Mouse (Mus musculus): ENCODE results near the gene Cdc14a. TPM values are rescaled to one million over a fixed set of nuclear protein-coding genes. Genes with fewer than 3 reads are reported as not detected.

Gene Cdc14a
- polyA plus RNA-seq, 1 experiment from 2014 or later = 8.7 TPM

DNA sequence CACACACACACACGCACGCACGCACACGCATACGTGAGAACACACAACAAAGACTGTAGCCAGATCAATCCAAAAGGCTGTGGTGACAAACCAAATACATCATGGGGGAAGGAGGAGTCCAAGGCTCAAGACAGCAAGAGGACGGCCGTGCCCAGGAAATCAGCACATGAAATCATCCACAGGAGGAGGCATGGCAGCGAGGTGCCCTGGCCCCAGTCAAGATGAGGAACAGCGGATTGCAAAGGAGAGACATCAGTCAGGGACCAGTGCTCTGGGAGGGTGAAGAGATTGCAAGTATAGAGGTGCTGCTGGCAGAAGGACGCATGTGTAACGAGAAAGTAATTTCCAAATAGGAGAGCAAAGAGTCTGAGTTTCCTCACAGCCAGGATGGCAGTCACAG is 22.4 kb downstream of the Cdc14a start:
- H3K4me3 ChIP-seq (replicated peaks; ENCODE audit: low read length) = no peak overlapping the region
- ATAC-seq (ENCODE audit: insufficient read depth, low FRiP score) = no peak
- no peak overlapping the region for H3K4me2 ChIP-seq (ENCODE audit: low read depth, low read length)
- no peaks in the 10 kb centered on the region for H3K9me3 ChIP-seq (replicated peaks; ENCODE audit: control insufficient read depth, low read length)
- no peak overlapping the region for H3K9ac ChIP-seq (ENCODE audit: low read length)
- H3K4me1 ChIP-seq (ENCODE audit: control insufficient read depth, insufficient read depth, low read length) = no peaks in the 10 kb centered on the region; the same call in 1 of the 2 replicates
- 89% methylated on average over 11 of the region's 11 CpGs for WGBS
- no peak overlapping the region for H3K27ac ChIP-seq (ENCODE audit: low read length)
- H3K27me3 ChIP-seq (ENCODE audit: control insufficient read depth, insufficient read depth, low read length) = no peaks in the 10 kb centered on the region
- H3K36me3 ChIP-seq (ENCODE audit: control insufficient read depth, insufficient read depth, low read length) = no peaks in the 10 kb centered on the region

DNA sequence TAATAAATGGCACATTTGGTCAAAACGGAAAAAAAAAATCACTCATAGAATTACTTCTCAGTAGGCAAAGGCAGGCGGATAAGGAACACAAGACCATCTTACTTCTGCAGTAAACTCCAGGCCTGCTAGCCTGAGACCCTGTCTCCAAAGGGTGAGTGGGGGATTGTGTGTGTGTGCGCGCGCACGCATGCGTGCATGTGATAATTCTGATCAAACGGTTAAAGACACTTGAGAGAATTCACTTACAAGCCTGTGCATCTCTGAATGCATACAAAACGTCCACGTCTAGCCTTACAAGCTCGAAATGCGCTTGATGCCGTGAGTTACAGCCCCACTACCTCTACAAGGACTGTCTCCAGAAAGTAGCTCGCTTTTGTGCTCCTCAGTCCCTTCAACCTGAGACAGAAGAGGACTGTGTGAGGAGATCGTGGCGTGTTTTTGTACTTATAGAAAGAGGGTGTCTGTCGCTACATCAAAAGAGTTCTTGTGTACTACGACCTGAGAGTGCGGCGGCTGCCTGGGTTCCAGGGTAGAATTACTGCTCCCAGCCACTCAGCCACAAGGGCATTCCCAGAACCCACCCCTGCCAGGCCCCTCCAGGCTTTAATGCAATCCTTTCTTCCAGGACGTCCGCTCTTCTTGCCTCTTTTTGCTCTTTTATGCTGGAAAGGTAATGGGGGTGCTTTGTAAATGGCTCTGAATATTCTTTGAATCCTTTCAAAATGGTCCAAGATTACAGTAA is 24.3 kb downstream of the Cdc14a start:
- H3K27ac ChIP-seq (ENCODE audit: low read length) = no peak overlapping the region
- no peak for ATAC-seq (ENCODE audit: insufficient read depth, low FRiP score)
- H3K4me2 ChIP-seq (ENCODE audit: low read depth, low read length) = no peak overlapping the region
- no peaks in the 10 kb centered on the region for H3K9me3 ChIP-seq (replicated peaks; ENCODE audit: control insufficient read depth, low read length)
- WGBS = 80% methylated on average over 22 of the region's 22 CpGs
- H3K4me1 ChIP-seq (ENCODE audit: control insufficient read depth, insufficient read depth, low read length) = peaks cover 5% of the 10 kb centered on the region; the same call in 1 of the 2 replicates
- H3K36me3 ChIP-seq (ENCODE audit: control insufficient read depth, insufficient read depth, low read length) = no peaks in the 10 kb centered on the region
- no peak overlapping the region for H3K9ac ChIP-seq (ENCODE audit: low read length)
- H3K27me3 ChIP-seq (ENCODE audit: control insufficient read depth, insufficient read depth, low read length) = no peaks in the 10 kb centered on the region
- no peak overlapping the region for H3K4me3 ChIP-seq (replicated peaks; ENCODE audit: low read length)

GRCm38 (mm10) chr3:116398543-116398942 is 25.3 kb downstream of the Cdc14a start:
- H3K36me3 ChIP-seq (ENCODE audit: control insufficient read depth, insufficient read depth, low read length) = no peaks in the 10 kb centered on the region
- no peak overlapping the region for H3K4me3 ChIP-seq (replicated peaks; ENCODE audit: low read length)
- WGBS = 75% methylated on average over 10 of the region's 10 CpGs
- peaks cover 6% of the 10 kb centered on the region; the same call in 1 of the 2 replicates for H3K4me1 ChIP-seq (ENCODE audit: control insufficient read depth, insufficient read depth, low read length)
- H3K27me3 ChIP-seq (ENCODE audit: control insufficient read depth, insufficient read depth, low read length) = no peaks in the 10 kb centered on the region
- H3K27ac ChIP-seq (ENCODE audit: low read length) = no peak overlapping the region
- ATAC-seq (ENCODE audit: insufficient read depth, low FRiP score) = no peak
- H3K9ac ChIP-seq (ENCODE audit: low read length) = no peak overlapping the region
- H3K9me3 ChIP-seq (replicated peaks; ENCODE audit: control insufficient read depth, low read length) = no peaks in the 10 kb centered on the region
- no peak overlapping the region for H3K4me2 ChIP-seq (ENCODE audit: low read depth, low read length)

- Histone ChIP-seq H3K27ac (ENCODE audit: low read length) (no peak overlapping the region), H3K36me3 (ENCODE audit: control insufficient read depth, insufficient read depth, low read length) (no peaks in the 10 kb centered on the region), H3K4me3 (replicated peaks; ENCODE audit: low read length) (no peak overlapping the region), H3K27me3 (ENCODE audit: control insufficient read depth, insufficient read depth, low read length) (no peaks in the 10 kb centered on the region), H3K9me3 (replicated peaks; ENCODE audit: control insufficient read depth, low read length) (no peaks in the 10 kb centered on the region), H3K4me1 (ENCODE audit: control insufficient read depth, insufficient read depth, low read length) (peaks cover 6% of the 10 kb centered on the region; the same call in 1 of the 2 replicates), H3K9ac (ENCODE audit: low read length) (no peak overlapping the region), H3K4me2 (ENCODE audit: low read depth, low read length) (no peak overlapping the region)
- WGBS = 80% methylated on average over 7 of the region's 7 CpGs
- no peak for ATAC-seq (ENCODE audit: insufficient read depth, low FRiP score)
Observed at GRCm38 (mm10) chr3:116397976-116398375, 25.9 kb downstream of the Cdc14a start.

- no peak for ATAC-seq (ENCODE audit: insufficient read depth, low FRiP score)
- 86% methylated on average over 6 of the region's 6 CpGs for WGBS
- no peaks in the 10 kb centered on the region for H3K9me3 ChIP-seq (replicated peaks; ENCODE audit: control insufficient read depth, low read length)
Observed at GRCm38 (mm10) chr3:116397341-116397740, 26.5 kb downstream of the Cdc14a start.

DNA sequence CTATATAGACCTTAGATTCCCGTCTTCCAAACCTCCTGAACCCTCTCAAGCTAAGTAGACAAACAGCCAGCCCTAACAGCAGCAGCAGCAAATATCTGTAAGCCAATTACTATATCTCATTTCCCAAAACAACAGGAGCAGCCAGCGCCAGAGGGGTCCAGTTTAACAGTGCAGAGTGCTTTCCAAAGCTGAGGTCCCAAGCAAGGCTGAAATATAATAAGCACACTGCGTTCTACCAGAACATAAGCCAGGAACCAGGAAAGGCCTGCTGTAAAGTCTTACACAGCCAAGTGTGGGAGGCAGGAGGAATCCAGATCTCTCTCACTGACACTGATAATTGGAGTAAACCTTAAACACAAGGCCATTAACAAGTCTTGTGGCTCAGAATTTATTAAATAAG is 27.3 kb downstream of the Cdc14a start:
- H3K36me3 ChIP-seq (ENCODE audit: control insufficient read depth, insufficient read depth, low read length) = no peaks in the 10 kb centered on the region
- H3K4me1 ChIP-seq (ENCODE audit: control insufficient read depth, insufficient read depth, low read length) = peaks cover 6% of the 10 kb centered on the region; the same call in 1 of the 2 replicates
- 55% methylated on average over 3 of the region's 3 CpGs for WGBS
- no peaks in the 10 kb centered on the region for H3K27me3 ChIP-seq (ENCODE audit: control insufficient read depth, insufficient read depth, low read length)
- 0 out of 2 replicates have a peak overlapping the region, but pooled peaks have one; percentile 11 for H3K27ac ChIP-seq (ENCODE audit: low read length)
- H3K9ac ChIP-seq (ENCODE audit: low read length) = no peak overlapping the region
- no peak for ATAC-seq (ENCODE audit: insufficient read depth, low FRiP score)
- H3K9me3 ChIP-seq (replicated peaks; ENCODE audit: control insufficient read depth, low read length) = no peaks in the 10 kb centered on the region
- no peak overlapping the region for H3K4me3 ChIP-seq (replicated peaks; ENCODE audit: low read length)
- H3K4me2 ChIP-seq (ENCODE audit: low read depth, low read length) = no peak overlapping the region

More at GRCm38 (mm10) chr3:116397341-116397740, 26.5 kb downstream of the Cdc14a start:
- H3K9ac ChIP-seq (ENCODE audit: low read length) = no peak overlapping the region
- no peaks in the 10 kb centered on the region for H3K36me3 ChIP-seq (ENCODE audit: control insufficient read depth, insufficient read depth, low read length)
- peaks cover 6% of the 10 kb centered on the region; the same call in 1 of the 2 replicates for H3K4me1 ChIP-seq (ENCODE audit: control insufficient read depth, insufficient read depth, low read length)
- H3K27ac ChIP-seq (ENCODE audit: low read length) = no peak overlapping the region
- no peak overlapping the region for H3K4me3 ChIP-seq (replicated peaks; ENCODE audit: low read length)
- H3K27me3 ChIP-seq (ENCODE audit: control insufficient read depth, insufficient read depth, low read length) = no peaks in the 10 kb centered on the region
- H3K4me2 ChIP-seq (ENCODE audit: low read depth, low read length) = no peak overlapping the region

- Histone ChIP-seq H3K4me2 (ENCODE audit: low read depth, low read length) (no peak overlapping the region), H3K9ac (ENCODE audit: low read length) (no peak overlapping the region), H3K4me3 (replicated peaks; ENCODE audit: low read length) (no peak overlapping the region), H3K27me3 (ENCODE audit: control insufficient read depth, insufficient read depth, low read length) (no peaks in the 10 kb centered on the region), H3K4me1 (ENCODE audit: control insufficient read depth, insufficient read depth, low read length) (peaks cover 9% of the 10 kb centered on the region; the same call in 1 of the 2 replicates), H3K9me3 (replicated peaks; ENCODE audit: control insufficient read depth, low read length) (no peaks in the 10 kb centered on the region), H3K27ac (ENCODE audit: low read length) (no peak overlapping the region), H3K36me3 (ENCODE audit: control insufficient read depth, insufficient read depth, low read length) (no peaks in the 10 kb centered on the region)
- no peak for ATAC-seq (ENCODE audit: insufficient read depth, low FRiP score)
- 57% methylated on average over 5 of the region's 5 CpGs for WGBS
Observed at GRCm38 (mm10) chr3:116394885-116395390, 28.9 kb downstream of the Cdc14a start.

DNA sequence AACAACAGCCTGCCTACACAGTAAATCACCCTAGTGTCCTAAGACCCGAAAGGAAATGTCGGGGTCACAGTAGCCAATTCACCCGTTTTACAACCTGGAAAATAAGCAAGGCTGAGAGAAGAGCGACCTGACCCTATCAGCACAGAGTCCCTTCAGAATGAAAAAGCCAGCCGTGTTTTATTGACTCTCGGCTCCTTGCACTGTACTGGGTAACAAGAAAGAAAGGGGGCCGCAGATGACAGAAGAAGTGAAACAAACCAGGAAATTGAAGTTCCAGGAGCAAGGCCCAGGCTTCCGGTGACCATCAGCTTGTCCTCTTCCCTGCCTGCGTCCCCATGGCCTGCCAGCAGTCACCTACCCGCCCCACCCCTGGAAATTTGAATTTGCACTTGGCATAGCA is 32.4 kb downstream of the Cdc14a start:
- H3K4me1 ChIP-seq (ENCODE audit: control insufficient read depth, insufficient read depth, low read length) = peaks cover 15% of the 10 kb centered on the region; the same call in 1 of the 2 replicates
- no peaks in the 10 kb centered on the region for H3K36me3 ChIP-seq (ENCODE audit: control insufficient read depth, insufficient read depth, low read length)
- WGBS = 57% methylated on average over 10 of the region's 10 CpGs
- ATAC-seq (ENCODE audit: insufficient read depth, low FRiP score) = no peak
- no peaks in the 10 kb centered on the region for H3K9me3 ChIP-seq (replicated peaks; ENCODE audit: control insufficient read depth, low read length)
- H3K27ac ChIP-seq (ENCODE audit: low read length) = no peak overlapping the region; the same call in 1 of the 2 replicates
- no peak overlapping the region for H3K9ac ChIP-seq (ENCODE audit: low read length)
- H3K4me3 ChIP-seq (replicated peaks; ENCODE audit: low read length) = no peak overlapping the region
- no peak overlapping the region for H3K4me2 ChIP-seq (ENCODE audit: low read depth, low read length)
- H3K27me3 ChIP-seq (ENCODE audit: control insufficient read depth, insufficient read depth, low read length) = no peaks in the 10 kb centered on the region
